Mouse (Mus musculus) heart, postnatal 0 days (tissue): ENCODE data around the gene Palm3.

Source experiments
- CTCF ChIP-seq: IDR thresholded peaks from 2 replicates; pipeline ENCODE4 v1.5.1; 2016; ENCODE audit warnings: antibody characterized with exemption, control low read depth, low read depth
- EP300 ChIP-seq: IDR thresholded peaks from 2 replicates; pipeline ENCODE4 v1.6.1; 2016; ENCODE audit warnings: antibody characterized with exemption, low read depth

DNA sequence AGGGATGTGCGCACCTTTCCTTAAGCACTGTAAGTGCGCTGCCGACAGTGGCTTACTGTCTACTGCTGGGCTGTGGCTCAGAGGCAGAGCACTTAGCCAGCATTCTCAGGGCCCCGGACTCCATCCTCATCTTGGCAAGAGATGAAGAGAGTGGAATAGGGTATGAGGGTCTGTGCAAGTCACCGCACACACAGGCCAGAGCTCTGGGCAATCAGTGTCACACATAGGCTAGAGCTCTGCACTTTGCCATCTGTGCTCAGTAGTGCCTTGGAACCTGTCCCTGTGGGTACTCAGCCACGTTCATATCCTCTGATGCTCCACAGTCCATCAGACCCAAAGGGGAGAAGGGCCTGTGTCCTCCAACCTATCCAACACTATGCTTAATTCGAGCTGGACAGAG is 39.7 kb upstream of the Palm3 start:
- no peak; the same call in 1 of the 2 replicates for TF ChIP-seq CTCF
- TF ChIP-seq EP300: no peak
